Mouse (Mus musculus) kidney, adult 9 months (tissue): ENCODE measurements at regions not wholly inside any gene's neighbourhood (a gene's known extent, or its start where the extent isn't known, plus 50 kb on each side); places are given as distances from the start of the nearest gene placed in this dataset.

Experiments used
- DNase-seq: peaks from one replicate; pipeline ENCODE4 v3.0.0; 2022

GRCm38 (mm10) chr4:39926021-39926591, 216.8 kb upstream of the Aco1 start:
- DNase-seq: no peak

GRCm38 (mm10) chr4:39926594-39926993, 216.3 kb upstream of the Aco1 start:
- DNase-seq: no peak

- DNase-seq: no peak
Observed at GRCm38 (mm10) chr4:39928491-39928890, 214.4 kb upstream of the Aco1 start.

DNA sequence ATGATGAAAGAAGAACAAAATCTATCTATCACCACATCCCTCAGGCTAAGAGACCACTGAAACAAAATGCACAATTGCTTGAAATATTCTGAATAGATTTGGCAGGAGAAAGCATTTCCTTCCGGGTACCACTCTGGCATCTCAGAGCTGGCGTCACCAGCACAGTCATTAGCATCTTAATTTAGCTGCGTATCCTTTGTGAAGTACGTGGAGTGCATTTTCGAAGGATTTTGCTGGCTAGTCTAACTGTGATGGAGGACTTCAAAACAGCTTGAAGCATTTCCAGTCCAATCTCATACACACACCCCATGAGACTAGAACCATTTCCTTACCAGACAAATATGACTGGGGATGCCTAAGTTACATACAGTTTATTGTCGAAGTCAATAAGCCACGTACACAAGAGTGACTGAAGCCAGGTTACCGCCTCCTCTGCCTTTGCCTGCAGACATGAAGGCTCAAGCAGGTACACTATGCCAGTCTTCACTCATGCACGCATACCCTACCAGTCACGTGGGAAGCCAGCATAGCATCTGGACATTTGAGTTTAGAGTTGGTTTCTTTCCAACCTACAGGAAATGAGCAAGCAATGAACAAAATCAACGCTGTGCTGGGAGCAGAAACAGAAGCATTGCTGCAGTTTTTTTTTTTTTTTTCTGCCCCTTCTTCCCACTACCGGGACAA, 208.7 kb upstream of the Aco1 start:
- no peak for DNase-seq

- DNase-seq: no peak
Observed at GRCm38 (mm10) chr4:39958687-39959086, 184.2 kb upstream of the Aco1 start.

GRCm38 (mm10) chr4:39967938-39968337, 174.9 kb upstream of the Aco1 start:
- no peak for DNase-seq

- DNase-seq: no peak
Observed at GRCm38 (mm10) chr4:39991358-39991757, 151.5 kb upstream of the Aco1 start.

DNA sequence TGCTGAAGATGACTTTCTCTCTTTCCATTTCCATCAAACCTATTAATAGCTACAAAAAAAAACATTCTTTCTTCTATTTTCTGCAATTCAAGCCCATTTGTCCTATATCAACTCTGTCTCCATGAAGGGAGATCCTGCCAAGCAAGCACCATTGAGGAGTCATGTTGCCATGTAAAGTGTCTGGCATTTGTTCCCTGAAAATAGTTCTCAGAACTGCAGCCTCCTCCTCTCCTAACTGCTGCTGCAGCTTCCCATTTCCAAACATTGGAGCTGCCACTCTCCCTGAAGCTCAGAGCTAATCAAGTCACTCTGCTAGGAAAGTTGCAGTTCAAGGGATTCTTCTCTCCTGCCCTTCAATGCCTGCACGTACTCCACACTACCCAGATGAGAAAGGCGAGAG, 151.0 kb upstream of the Aco1 start:
- no peak for DNase-seq

GRCm38 (mm10) chr4:39998771-39999422, 144.0 kb upstream of the Aco1 start:
- DNase-seq: no peak

DNA sequence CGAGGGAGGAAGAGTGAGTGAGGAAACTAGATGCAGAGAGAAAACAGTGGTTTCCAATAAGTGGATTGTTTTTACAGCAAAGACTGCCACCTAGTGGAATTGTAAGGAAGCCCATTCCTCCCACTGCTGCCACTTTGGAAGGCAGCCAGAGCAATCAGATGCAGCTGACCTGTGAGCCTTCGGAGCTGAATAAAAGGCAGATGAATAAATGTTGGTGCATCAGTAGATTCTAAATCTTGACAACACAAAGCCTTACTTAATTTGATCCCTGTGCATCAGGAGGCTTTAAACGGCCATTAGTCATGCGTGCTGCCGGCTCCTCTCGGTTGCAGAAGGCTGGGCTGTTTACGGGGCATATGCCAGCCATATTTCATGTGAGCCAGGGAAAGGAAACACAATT, 128.2 kb upstream of the Aco1 start:
- peak; percentile 75 for DNase-seq

- no peak for DNase-seq
Observed at GRCm38 (mm10) chr4:40016856-40017255, 126.0 kb upstream of the Aco1 start.

GRCm38 (mm10) chr4:40018208-40018607, 124.7 kb upstream of the Aco1 start:
- no peak for DNase-seq

DNA sequence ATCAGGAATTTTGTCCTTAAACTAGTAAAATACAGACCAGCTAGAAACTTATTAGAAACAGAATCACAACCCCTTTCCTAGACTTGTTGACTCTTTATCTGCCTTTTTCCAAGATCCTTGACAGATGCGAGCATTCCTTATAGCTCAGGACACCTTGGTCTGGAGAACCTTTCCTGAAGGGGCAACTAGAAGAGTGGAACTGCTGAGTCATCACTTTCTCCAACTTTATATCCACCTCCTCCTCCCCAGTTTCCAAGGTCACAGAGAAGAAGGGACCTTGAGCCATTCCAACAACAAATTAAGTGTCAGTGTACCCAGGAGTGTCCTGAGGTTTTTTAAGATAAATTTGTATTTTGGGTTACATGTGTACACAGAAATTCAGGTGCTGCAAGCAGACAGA, 111.5 kb upstream of the Aco1 start:
- no peak for DNase-seq

DNA sequence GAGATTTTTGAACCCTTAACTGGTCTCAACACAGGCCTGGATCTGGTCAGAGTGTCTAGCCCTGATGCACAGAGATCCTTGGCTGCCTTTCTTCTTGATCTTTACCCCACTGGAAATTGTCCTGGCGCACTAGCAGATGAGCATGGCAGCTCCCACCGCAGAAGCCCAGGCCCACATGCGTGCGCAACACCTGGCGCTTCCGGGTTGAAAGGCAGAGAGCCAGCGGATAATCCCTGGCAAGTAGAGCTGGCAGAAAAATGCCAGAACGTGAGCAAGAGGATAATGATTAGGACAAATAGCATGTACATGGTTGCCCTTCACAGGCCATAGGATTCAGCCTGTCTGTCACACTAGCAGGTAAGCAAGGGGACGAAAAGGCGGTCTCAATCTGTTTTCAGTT, 95.0 kb upstream of the Aco1 start:
- DNase-seq: no peak

DNA sequence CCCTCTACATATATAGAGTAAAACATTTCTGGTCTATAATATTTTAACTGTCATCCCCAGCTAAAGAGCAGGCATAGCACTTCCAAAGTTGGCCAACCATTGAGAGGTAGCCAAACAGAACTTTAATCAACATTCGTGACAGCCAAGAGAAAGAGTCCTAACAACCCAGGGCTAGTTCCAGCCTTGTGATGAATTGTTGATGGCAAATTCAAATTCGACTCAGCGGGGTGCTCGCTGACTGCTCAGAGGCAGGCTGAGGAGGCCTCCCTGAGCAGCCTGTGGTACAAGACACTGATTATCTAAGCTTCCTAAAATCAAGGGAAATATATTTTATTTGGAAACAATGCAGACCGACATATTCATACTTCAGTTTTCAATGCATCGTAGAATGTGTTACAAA, 93.8 kb upstream of the Aco1 start:
- DNase-seq: no peak

DNA sequence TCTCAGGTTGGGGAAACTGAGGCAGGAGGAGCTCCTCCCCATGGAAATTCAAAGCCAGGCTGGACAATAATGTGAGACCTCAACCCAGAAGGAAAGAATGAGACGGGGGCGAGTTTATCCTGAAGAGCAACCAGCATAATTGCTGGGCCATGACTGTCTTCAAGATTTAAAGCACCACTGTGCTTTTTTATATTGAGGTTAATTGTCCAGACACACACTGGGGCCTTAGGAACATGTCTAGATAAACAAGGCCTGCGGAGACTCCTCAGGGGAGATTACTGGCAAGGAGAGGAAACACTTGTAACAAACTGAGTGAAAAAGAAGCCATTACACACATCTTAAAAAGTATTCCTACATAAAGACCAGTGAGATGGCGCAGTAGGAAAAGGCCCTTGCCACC, 91.0 kb upstream of the Aco1 start:
- DNase-seq: no peak

- DNase-seq: no peak
Observed at GRCm38 (mm10) chr4:40053391-40053790, 89.5 kb upstream of the Aco1 start.

DNA sequence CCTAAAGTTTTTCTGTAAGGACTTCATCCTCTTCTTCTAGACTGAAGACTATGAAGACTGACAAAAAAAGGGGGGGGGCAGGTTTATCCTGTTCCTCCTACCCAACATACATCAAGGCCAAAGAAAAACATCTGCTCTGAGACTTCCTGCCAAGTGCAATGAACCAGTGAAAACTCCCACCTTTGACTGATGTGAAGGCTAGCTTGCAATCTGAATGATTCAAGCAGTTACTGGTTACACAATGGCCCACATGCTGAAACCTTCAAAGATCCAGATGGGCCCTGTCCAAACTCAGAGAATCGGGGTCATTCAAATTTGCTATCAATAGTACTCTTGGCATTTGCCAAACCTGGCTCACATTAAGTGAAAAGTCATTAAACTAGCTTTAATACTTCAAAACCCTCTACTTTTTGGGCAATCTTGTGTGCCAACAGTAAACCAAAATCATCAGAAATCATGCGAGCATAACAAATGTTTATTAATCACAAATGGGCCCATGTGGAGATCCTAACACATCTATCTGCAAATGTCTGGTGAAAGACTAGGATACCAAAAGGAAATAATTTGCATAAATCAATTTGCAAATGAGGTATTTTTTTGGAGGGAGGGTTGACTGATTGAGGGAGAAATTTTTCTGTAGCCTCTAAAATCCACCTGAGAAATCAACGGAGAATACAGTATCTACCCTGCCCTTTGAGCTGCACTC, 79.0 kb upstream of the Aco1 start:
- DNase-seq: no peak

GRCm38 (mm10) chr4:40064457-40064836, 78.4 kb upstream of the Aco1 start:
- DNase-seq: no peak

GRCm38 (mm10) chr4:40070959-40071634, 71.8 kb upstream of the Aco1 start:
- no peak for DNase-seq

DNA sequence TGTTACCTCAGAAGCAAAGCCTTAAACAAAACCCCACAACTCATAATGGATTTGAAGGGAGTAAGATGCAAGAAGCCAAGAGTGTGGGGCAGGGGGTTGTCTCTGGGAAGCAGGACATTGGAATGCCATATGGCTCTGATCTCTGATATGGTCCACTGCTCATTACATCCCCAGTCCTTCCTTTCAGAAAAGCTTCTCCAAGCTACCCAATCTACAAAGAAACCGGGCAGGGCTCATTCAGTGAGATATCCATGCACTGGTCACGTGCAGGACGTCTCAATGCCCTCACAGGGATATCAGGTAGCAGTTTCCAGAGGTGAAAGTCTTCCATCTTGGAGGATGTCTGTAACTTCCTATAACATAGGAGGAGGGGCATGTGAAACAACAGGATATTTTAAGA, 61.8 kb upstream of the Aco1 start:
- DNase-seq: no peak

DNA sequence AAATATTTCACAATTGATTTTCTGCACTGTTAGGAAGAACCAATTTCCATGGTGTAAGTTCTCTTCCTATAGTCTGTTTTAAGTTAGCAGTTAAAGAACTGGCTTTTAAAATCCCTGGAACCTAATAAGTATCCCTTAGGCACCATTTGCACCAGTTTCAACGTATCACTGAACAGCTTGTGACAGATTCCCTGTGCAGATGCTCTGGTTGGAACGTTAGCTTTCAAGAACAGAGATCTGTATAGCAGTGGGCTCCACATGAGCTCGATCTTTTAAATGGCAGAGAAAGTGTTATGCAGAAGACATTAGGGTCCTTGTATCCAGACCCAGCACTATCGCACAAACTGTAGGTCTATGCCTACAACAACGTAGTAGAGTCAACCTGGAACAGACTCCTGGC, 52.6 kb upstream of the Aco1 start:
- no peak for DNase-seq
